Mouse (Mus musculus) midbrain, embryonic 16.5 days (tissue): ENCODE measurements around the gene Aco1. TPM values are rescaled to one million over a fixed set of nuclear protein-coding genes. Genes with fewer than 3 reads are reported as not detected.

Experiments used
- ATAC-seq: fragments of 200-750 bp; cut with Nextera tagmentation; 2 replicates; pipeline ENCODE4 v1.8.0; 2017; ENCODE audit warnings: moderate TSS enrichment
- H3K27ac ChIP-seq: fragments of 300-500 bp; sonication (generic); 2 replicates; pipeline ENCODE4 v1.5.1; 2014; ENCODE audit warnings: mild to moderate bottlenecking, low read length, mixed read lengths
- H3K27me3 ChIP-seq: fragments of 300-500 bp; sonication (generic); 2 replicates; pipeline ENCODE4 v1.6.1; 2014; ENCODE audit warnings: low read depth, low read length, mixed read lengths; ENCODE audit not compliant: control insufficient read depth, insufficient read depth
- H3K36me3 ChIP-seq: fragments of 300-500 bp; sonication (generic); 2 replicates; pipeline ENCODE4 v1.6.1; 2014; ENCODE audit warnings: mild to moderate bottlenecking, low read length, moderate library complexity, mixed read lengths; ENCODE audit not compliant: control insufficient read depth, insufficient read depth
- H3K4me1 ChIP-seq: fragments of 300-500 bp; sonication (generic); 2 replicates; pipeline ENCODE4 v1.6.1; 2014; ENCODE audit warnings: mild to moderate bottlenecking, low read length, mixed read lengths; ENCODE audit not compliant: control insufficient read depth, insufficient read depth
- H3K4me2 ChIP-seq: fragments of 300-500 bp; sonication (generic); 2 replicates; pipeline ENCODE4 v1.6.1; 2014; ENCODE audit warnings: mild to moderate bottlenecking, low read length, mixed read lengths
- H3K4me3 ChIP-seq: fragments of 300-500 bp; sonication (generic); 2 replicates; pipeline ENCODE4 v1.5.1; 2014; ENCODE audit warnings: low read depth, mild to moderate bottlenecking, low read length, moderate library complexity, mixed read lengths
- H3K9ac ChIP-seq: fragments of 300-500 bp; sonication (generic); 2 replicates; pipeline ENCODE4 v1.6.1; 2014; ENCODE audit warnings: low read depth, low read length, mixed read lengths
- H3K9me3 ChIP-seq: fragments of 300-500 bp; sonication (generic); replicated peaks from 2 replicates; pipeline ENCODE4 v1.6.1; 2014; ENCODE audit warnings: mild to moderate bottlenecking, low read length, mixed read lengths; ENCODE audit not compliant: control insufficient read depth, poor library complexity, severe bottlenecking
- WGBS: fragments of 180-500 bp; shearing (Covaris S2); extraction: QIAGEN DNeasy Blood & Tissue Kit; methylation state at CpG from one replicate; pipeline ENCODE4 v1.1.7; 2014; 5-methylcytosine and 5-hydroxymethylcytosine counted together
- polyA plus RNA-seq: library from polyadenylated mRNA; unstranded; fragments of >200 nt; fragmentation: Nextera tagmentation; extraction: Ambion mirVana; gene quantifications from 2 replicates; pipeline ENCODE4 v1.2.1, GENCODE M21; 2015

The Aco1 gene
- polyA plus RNA-seq, 1 experiment from 2014 or later: 46.0 TPM

DNA sequence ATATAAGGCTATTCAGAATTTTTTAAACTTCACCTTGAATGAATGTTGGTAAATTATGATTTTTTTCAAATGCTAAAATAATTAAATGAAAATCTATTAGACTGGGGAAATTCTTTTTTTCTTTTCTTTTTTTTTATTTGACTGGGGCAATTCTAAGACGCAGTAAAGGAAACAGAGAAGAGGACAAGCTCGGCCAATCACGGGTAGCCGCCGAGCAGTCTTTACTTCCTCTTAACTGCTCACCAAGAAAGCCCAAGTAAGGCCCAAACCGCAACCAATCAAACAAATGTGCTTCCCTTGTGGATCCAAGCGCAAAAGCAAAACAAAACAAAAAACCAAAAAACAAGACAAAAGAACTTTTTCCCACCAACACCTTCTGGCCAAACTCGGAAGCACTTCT lies 101.2 kb downstream of the Aco1 start:
- H3K9me3 ChIP-seq: no peaks in the 10 kb centered on the region
- no peaks in the 10 kb centered on the region for H3K36me3 ChIP-seq
- H3K27me3 ChIP-seq: no peaks in the 10 kb centered on the region
- H3K4me3 ChIP-seq: no peak overlapping the region
- no peak overlapping the region for H3K27ac ChIP-seq
- H3K4me1 ChIP-seq: peaks cover 7% of the 10 kb centered on the region; the same call in 1 of the 2 replicates
- H3K9ac ChIP-seq: no peak overlapping the region
- ATAC-seq: no peak
- H3K4me2 ChIP-seq: no peak overlapping the region
- WGBS: 91% methylated on average over 8 of the region's 8 CpGs

Other genes with a start within 250 kb of the Aco1 start
- gene Ddx58, start 96.7 kb downstream of the Aco1 start, polyA plus RNA-seq: 2.4 and 3.1 TPM in 2 replicates
- 10.1 and 15.6 TPM in 2 replicates for gene Smim27, start 126.5 kb downstream of the Aco1 start, polyA plus RNA-seq
- gene Topors, start 126.8 kb downstream of the Aco1 start, polyA plus RNA-seq: 28.6 and 31.9 TPM in 2 replicates
- 311 and 351 TPM in 2 replicates for gene Ndufb6, start 136.3 kb downstream of the Aco1 start, polyA plus RNA-seq